ENCODE assay signal across 25 mouse cellular contexts in the genomic region with DNA sequence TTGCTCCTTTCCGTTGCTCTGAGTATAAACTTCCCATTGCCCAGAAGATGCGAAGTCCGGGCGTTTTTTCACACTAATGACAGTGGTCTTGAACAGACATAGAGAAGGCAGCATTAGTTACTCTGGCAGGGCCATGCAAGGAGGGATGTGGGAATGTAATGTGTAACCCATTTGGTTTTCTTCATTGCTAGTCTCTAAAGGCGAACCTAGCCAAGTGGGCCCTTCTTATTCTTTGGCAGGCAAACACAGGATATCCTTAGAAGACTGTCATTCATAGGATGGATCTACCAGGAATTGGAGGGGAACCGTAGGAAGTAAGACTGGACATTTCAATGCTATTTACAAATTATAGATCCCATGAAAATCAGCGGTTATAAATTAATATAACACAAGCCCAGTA. TPM values are rescaled to one million over a fixed set of nuclear protein-coding genes. Genes with fewer than 3 reads are reported as not detected.
"Had no signal": no experiment of that assay in that cellular context is flagged by ENCODE, and none has a peak within 500 bp of the region (broad histone marks: within the 10 kb centered on the region; RNA-seq: fewer than 3 reads in every experiment).

No protein-coding gene starts in this region.

- H3K4me1 ChIP-seq: megakaryocyte, embryonic 14.5 days; midbrain, embryonic 13.5 days; midbrain, embryonic 15.5 days; neural tube, embryonic 12.5 days had no signal

- H3K36me3 ChIP-seq: lung, embryonic 15.5 days; midbrain, embryonic 13.5 days; midbrain, embryonic 15.5 days; neural tube, embryonic 12.5 days had no signal

- H3K27ac ChIP-seq: lung, embryonic 15.5 days; macrophage; midbrain, embryonic 13.5 days; midbrain, embryonic 15.5 days; neural tube, embryonic 12.5 days had no signal

- H3K9ac ChIP-seq: liver, postnatal 0 days; lung, embryonic 15.5 days; midbrain, embryonic 13.5 days; midbrain, embryonic 15.5 days; neural tube, embryonic 12.5 days had no signal

- H3K27me3 ChIP-seq: lung, embryonic 15.5 days; megakaryocyte, embryonic 14.5 days; midbrain, embryonic 13.5 days; midbrain, embryonic 15.5 days; neural tube, embryonic 12.5 days had no signal

- H3K4me3 ChIP-seq: lung, embryonic 15.5 days; megakaryocyte, embryonic 14.5 days; midbrain, embryonic 13.5 days; midbrain, embryonic 15.5 days; neural tube, embryonic 12.5 days had no signal

- DNase-seq: liver, postnatal 0 days; lung, adult 2 months; lung, postnatal 14 days; lung, postnatal 36 days; right cerebral cortex, postnatal 25 days; right cerebral cortex, postnatal 4 days; spleen, adult 18-20 months; thymus, adult 18-20 months; thymus, postnatal 14 days; thymus, postnatal 36 days had no signal

RNA-seq across cellular contexts. Expression of gene Fmo2, which starts 10.9 kb away (rescaled TPM):
- total RNA-seq: megakaryocyte progenitor cell, adult 5-6 weeks; monocyte, adult 5-6 weeks had no signal
- polyA plus RNA-seq: macrophage; midbrain, embryonic 11.5 days; midbrain, embryonic 13.5 days; midbrain, embryonic 15.5 days; neural tube, embryonic 14.5 days had no signal

RNA-seq across cellular contexts. Expression of gene Fmo1, which starts 21.2 kb away (rescaled TPM):
- total RNA-seq: megakaryocyte progenitor cell, adult 5-6 weeks; monocyte, adult 5-6 weeks; neutrophil, adult 5-6 weeks had no signal
- polyA plus RNA-seq: macrophage had no signal

RNA-seq across cellular contexts. Expression of gene Fmo6, which starts 49.7 kb away (rescaled TPM):
- total RNA-seq: megakaryocyte progenitor cell, adult 5-6 weeks; monocyte, adult 5-6 weeks; neutrophil, adult 5-6 weeks had no signal
- polyA plus RNA-seq: liver, postnatal 0 days; lung, embryonic 15.5 days; macrophage; midbrain, embryonic 11.5 days; midbrain, embryonic 13.5 days; midbrain, embryonic 15.5 days; midbrain, postnatal 0 days; neural tube, embryonic 12.5 days; neural tube, embryonic 14.5 days; small intestine, adult 2 months; stomach, embryonic 16.5 days; thymus, postnatal 0 days had no signal
